Mouse (Mus musculus) MEL (cell line): ENCODE results near the gene Ly6f. TPM values are rescaled to one million over a fixed set of nuclear protein-coding genes. Genes with fewer than 3 reads are reported as not detected.

ENCODE experiments used
- DNase-seq: peaks from one replicate; pipeline ENCODE4 v3.0.0; 2011; ENCODE audit warnings: low read depth, low spot score
- H3K27ac ChIP-seq: 2 replicates; pipeline ENCODE4 v1.5.1; 2012; ENCODE audit warnings: low read depth, mild to moderate bottlenecking, control low read depth, low read length, moderate library complexity; ENCODE audit not compliant: control insufficient read depth
- H3K27me3 ChIP-seq, 2 experiments: fragments of 150-350 bp in 1 of 2; sonication (generic) in 1 of 2; 2 replicates each; pipeline ENCODE4 v1.6.1; 2012; ENCODE audit warnings: low read length in 2 of 2, mild to moderate bottlenecking in 2 of 2, improper control_type of control experiment in 1 of 2, moderate library complexity in 1 of 2; ENCODE audit not compliant: insufficient read depth in 2 of 2, control insufficient read depth in 1 of 2
- H3K36me3 ChIP-seq, 2 experiments: 2 replicates each; pipeline ENCODE4 v1.6.1; 2012 to 2014; ENCODE audit warnings: low read length in 2 of 2, improper control_type of control experiment in 1 of 2, inconsistent platforms in 1 of 2, mild to moderate bottlenecking in 1 of 2; ENCODE audit not compliant: insufficient read depth in 2 of 2, control insufficient read depth in 1 of 2
- H3K4me1 ChIP-seq, 2 experiments: fragments of 150-350 bp in 1 of 2; sonication (generic) in 1 of 2; 2 replicates each; pipeline ENCODE4 v1.6.1; 2012; ENCODE audit warnings: low read length in 2 of 2, improper control_type of control experiment in 1 of 2, mild to moderate bottlenecking in 1 of 2; ENCODE audit not compliant: insufficient read depth in 2 of 2, control insufficient read depth in 1 of 2
- H3K4me3 ChIP-seq, 2 experiments: fragments of 150-350 bp in 1 of 2; sonication (generic) in 1 of 2; 2 replicates each; pipeline ENCODE4 v1.5.1; 2012; ENCODE audit warnings: low read depth in 2 of 2, low read length in 2 of 2, mild to moderate bottlenecking in 2 of 2, moderate library complexity in 2 of 2, control low read depth in 1 of 2, improper control_type of control experiment in 1 of 2; ENCODE audit not compliant: control insufficient read depth in 1 of 2, insufficient read depth in 1 of 2
- H3K79me2 ChIP-seq: 2 replicates; pipeline ENCODE4 v1.6.1; 2012; ENCODE audit warnings: mild to moderate bottlenecking, low read length, moderate library complexity; ENCODE audit not compliant: control insufficient read depth, poor library complexity, insufficient read depth
- H3K9ac ChIP-seq: 2 replicates; pipeline ENCODE4 v1.6.1; 2012; ENCODE audit warnings: low read depth, mild to moderate bottlenecking, control low read depth, low read length, moderate library complexity; ENCODE audit not compliant: control insufficient read depth, poor library complexity, severe bottlenecking
- H3K9me3 ChIP-seq: fragments of 150-350 bp; sonication (generic); replicated peaks from 2 replicates; pipeline ENCODE4 v1.6.1; 2012; ENCODE audit warnings: mild to moderate bottlenecking, low read length, improper control_type of control experiment, moderate library complexity; ENCODE audit not compliant: insufficient read depth
- BHLHE40 ChIP-seq: IDR thresholded peaks from 2 replicates; pipeline ENCODE4 v1.6.1; 2012; ENCODE audit warnings: low read depth, mild to moderate bottlenecking, inconsistent platforms, low read length, improper control_type of control experiment, borderline replicate concordance
- CHD1 ChIP-seq: IDR thresholded peaks from 2 replicates; pipeline ENCODE4 v1.6.1; 2012; ENCODE audit warnings: low read depth, mild to moderate bottlenecking, inconsistent platforms, low read length, improper control_type of control experiment
- CHD2 ChIP-seq: IDR thresholded peaks from 2 replicates; pipeline ENCODE4 v1.6.1; 2011; ENCODE audit warnings: low read length, improper control_type of control experiment
- CTCF ChIP-seq, 3 experiments: IDR thresholded peaks in 2 of 3; conservative IDR thresholded peaks in 1 of 3; 2 replicates each; pipeline ENCODE4 v1.5.1; 2011 to 2012; ENCODE audit warnings: low read length in 3 of 3, low read depth in 2 of 3, mild to moderate bottlenecking in 2 of 3, improper control_type of control experiment in 1 of 3, inconsistent platforms in 1 of 3, mixed read lengths in 1 of 3, moderate library complexity in 1 of 3; ENCODE audit not compliant: control insufficient read depth in 1 of 3, insufficient read depth in 1 of 3, poor library complexity in 1 of 3, severe bottlenecking in 1 of 3
- E2F4 ChIP-seq: IDR thresholded peaks from 2 replicates; pipeline ENCODE4 v1.6.1; 2011; ENCODE audit warnings: low read depth, low read length, improper control_type of control experiment, borderline replicate concordance
- ELF1 ChIP-seq: IDR thresholded peaks from 2 replicates; pipeline ENCODE4 v1.6.1; 2014; ENCODE audit warnings: low read depth, mild to moderate bottlenecking, inconsistent platforms, low read length, improper control_type of control experiment, moderate library complexity
- EP300 ChIP-seq, 2 experiments: IDR thresholded peaks; 2 replicates each; pipeline ENCODE4 v1.6.1; 2011; ENCODE audit warnings: improper control_type of control experiment in 2 of 2, low read length in 2 of 2, low read depth in 1 of 2, mild to moderate bottlenecking in 1 of 2
- ETS1 ChIP-seq: IDR thresholded peaks from 2 replicates; pipeline ENCODE4 v1.6.1; 2012; ENCODE audit warnings: low read depth, mild to moderate bottlenecking, inconsistent platforms, low read length, improper control_type of control experiment, moderate library complexity
- GABPA ChIP-seq: IDR thresholded peaks from 2 replicates; pipeline ENCODE4 v1.6.1; 2012; ENCODE audit warnings: low read depth, mild to moderate bottlenecking, inconsistent platforms, low read length, improper control_type of control experiment, moderate library complexity
- GATA1 ChIP-seq: IDR thresholded peaks from 2 replicates; pipeline ENCODE4 v1.6.1; 2011; ENCODE audit warnings: low read depth, low read length, improper control_type of control experiment
- JUND ChIP-seq: IDR thresholded peaks from 2 replicates; pipeline ENCODE4 v1.6.1; 2011; ENCODE audit warnings: low read depth, mild to moderate bottlenecking, improper control_type of control experiment, low read length
- MAX ChIP-seq: IDR thresholded peaks from 2 replicates; pipeline ENCODE4 v1.6.1; 2011; ENCODE audit warnings: low read length, improper control_type of control experiment
- MAZ ChIP-seq: IDR thresholded peaks from 2 replicates; pipeline ENCODE4 v1.6.1; 2012; ENCODE audit warnings: low read depth, mild to moderate bottlenecking, inconsistent platforms, low read length, improper control_type of control experiment
- MEF2A ChIP-seq: IDR thresholded peaks from 2 replicates; pipeline ENCODE4 v1.6.1; 2014; ENCODE audit warnings: low read depth, mild to moderate bottlenecking, inconsistent platforms, low read length, improper control_type of control experiment; ENCODE audit not compliant: poor library complexity, insufficient replicate concordance, severe bottlenecking; ENCODE audit errors: extremely low read depth
- MXI1 ChIP-seq: IDR thresholded peaks from 2 replicates; pipeline ENCODE4 v1.6.1; 2011; ENCODE audit warnings: mild to moderate bottlenecking, low read depth, low read length, improper control_type of control experiment
- MYC ChIP-seq: IDR thresholded peaks from 2 replicates; pipeline ENCODE4 v1.6.1; 2011; ENCODE audit warnings: low read depth, mild to moderate bottlenecking, low read length, improper control_type of control experiment, moderate library complexity
- NRF1 ChIP-seq: IDR thresholded peaks from 2 replicates; pipeline ENCODE4 v1.6.1; 2014; ENCODE audit warnings: low read depth, mild to moderate bottlenecking, inconsistent platforms, low read length, improper control_type of control experiment, moderate library complexity; ENCODE audit not compliant: poor library complexity, insufficient read depth, severe bottlenecking
- POLR2AphosphoS2 ChIP-seq: IDR thresholded peaks from 2 replicates; pipeline ENCODE4 v1.6.1; 2011; ENCODE audit warnings: low read length, improper control_type of control experiment
- SIN3A ChIP-seq: IDR thresholded peaks from 2 replicates; pipeline ENCODE4 v1.6.1; 2012; ENCODE audit warnings: low read length, improper control_type of control experiment, inconsistent platforms
- SMC3 ChIP-seq: IDR thresholded peaks from 2 replicates; pipeline ENCODE4 v1.6.1; 2011; ENCODE audit warnings: low read depth, low read length, improper control_type of control experiment
- TAL1 ChIP-seq: IDR thresholded peaks from 2 replicates; pipeline ENCODE4 v1.6.1; 2012; ENCODE audit warnings: mild to moderate bottlenecking, inconsistent platforms, low read length, moderate library complexity, mixed read lengths
- TBP ChIP-seq: IDR thresholded peaks from 2 replicates; pipeline ENCODE4 v1.8.0; 2011; ENCODE audit warnings: low read depth, low read length, improper control_type of control experiment
- TCF12 ChIP-seq: IDR thresholded peaks from 2 replicates; pipeline ENCODE4 v1.6.1; 2014; ENCODE audit warnings: low read depth, mild to moderate bottlenecking, inconsistent platforms, low read length, improper control_type of control experiment, moderate library complexity
- USF1 ChIP-seq: IDR thresholded peaks from 2 replicates; pipeline ENCODE4 v1.6.1; 2014; ENCODE audit warnings: low read depth, mild to moderate bottlenecking, inconsistent platforms, low read length, improper control_type of control experiment, moderate library complexity
- USF2 ChIP-seq, 2 experiments: IDR thresholded peaks; 2 replicates each; pipeline ENCODE4 v1.6.1; 2011 to 2012; ENCODE audit warnings: improper control_type of control experiment in 2 of 2, low read length in 2 of 2, borderline replicate concordance in 1 of 2, inconsistent platforms in 1 of 2, low read depth in 1 of 2, mild to moderate bottlenecking in 1 of 2; ENCODE audit not compliant: insufficient read depth in 1 of 2
- ZNF384 ChIP-seq: IDR thresholded peaks from 2 replicates; pipeline ENCODE4 v1.6.1; 2012; ENCODE audit warnings: low read depth, mild to moderate bottlenecking, inconsistent platforms, low read length, improper control_type of control experiment
- polyA plus RNA-seq, 2 experiments: library from polyadenylated mRNA; stranded (reverse) in 1 of 2; unstranded in 1 of 2; fragments of >175 nt in 1 of 2; fragments of >200 nt in 1 of 2; gene quantifications; 2 replicates each; pipeline versions ENCODE4 v1.2.1 to v1.2.4; 2012; ENCODE audit warnings: low replicate concordance in 2 of 2, low read depth in 1 of 2; ENCODE audit not compliant: insufficient read length in 2 of 2, insufficient read depth in 1 of 2, missing spikeins in 1 of 2
- total RNA-seq: library from RNA; depleted of rRNA; stranded (reverse); fragments of 300-350 nt; gene quantifications from 2 replicates; pipeline ENCODE4 v1.2.3, GENCODE M21; 2012

Ly6f gene
- total and polyA plus RNA-seq, 3 experiments = not detected

DNA sequence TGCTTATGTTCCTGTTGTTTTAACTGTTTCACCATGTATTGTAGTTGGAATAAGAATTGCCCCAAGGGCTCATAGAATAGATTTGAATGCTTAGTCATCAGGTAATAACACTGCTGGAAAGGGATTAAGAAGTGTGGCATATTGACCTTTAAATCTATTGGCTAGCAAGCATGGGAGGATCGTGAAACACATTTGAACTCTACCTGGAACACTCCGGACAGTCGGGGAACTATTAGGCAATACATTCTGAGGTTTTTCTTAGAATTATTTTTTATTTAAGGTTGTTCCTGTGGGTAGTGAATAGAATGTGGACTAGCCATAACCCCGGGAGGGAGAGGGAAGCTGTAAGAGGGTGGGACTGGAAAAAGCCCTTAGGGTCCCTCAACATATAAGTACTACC lies 41.0 kb downstream of the Ly6f start:
- no peaks in the 10 kb centered on the region for H3K27me3 ChIP-seq
- H3K36me3 ChIP-seq = no peaks in the 10 kb centered on the region
- TF ChIP-seq CTCF (IDR thresholded peaks at IDR 0.05 in 2 of 3, conservative IDR thresholded peaks at IDR 0.05 in 1 of 3; ENCODE audit: control insufficient read depth in 1 of 3, insufficient read depth in 1 of 3, low read depth in 2 of 3, low read length in 3 of 3, poor library complexity in 1 of 3, severe bottlenecking in 1 of 3) (no peak), ETS1 (no peak), TBP (no peak), BHLHE40 (no peak), JUND (no peak), MEF2A (no peak), E2F4 (no peak), TCF12 (no peak), MAX (no peak), EP300 (IDR thresholded peaks at IDR 0.05; ENCODE audit: low read depth in 1 of 2, low read length in 2 of 2) (no peak), MAZ (no peak), USF2 (IDR thresholded peaks at IDR 0.05; ENCODE audit: borderline replicate concordance in 1 of 2, insufficient read depth in 1 of 2, low read depth in 1 of 2, low read length in 2 of 2) (no peak), SMC3 (no peak)
- no peaks in the 10 kb centered on the region for H3K4me1 ChIP-seq
- H3K9me3 ChIP-seq = no peaks in the 10 kb centered on the region
- H3K9ac ChIP-seq = no peak overlapping the region
- no peak overlapping the region for H3K27ac ChIP-seq
- no peak overlapping the region for H3K4me3 ChIP-seq
- H3K79me2 ChIP-seq = no peaks in the 10 kb centered on the region
- no peak for DNase-seq

DNA sequence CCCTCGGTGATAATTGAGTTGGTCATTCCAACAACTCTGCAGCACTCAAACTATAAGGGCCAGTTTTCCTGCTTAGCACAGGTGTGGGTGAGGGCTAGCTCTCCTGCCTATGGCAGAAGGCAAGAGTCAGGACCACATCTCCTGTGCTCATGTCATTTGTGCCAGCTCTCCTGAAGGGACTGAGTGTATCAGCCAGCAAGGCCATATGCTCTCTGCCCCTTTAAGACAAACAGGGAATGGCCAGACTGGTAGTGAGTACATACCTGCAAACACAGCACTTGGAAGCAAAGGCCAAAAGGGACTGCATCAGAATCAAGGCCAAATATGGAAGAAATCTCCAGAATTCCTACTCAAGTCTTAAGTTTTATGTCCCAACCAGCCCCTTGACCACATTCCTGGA lies 41.7 kb downstream of the Ly6f start:
- Histone ChIP-seq H3K9ac (no peak overlapping the region), H3K27me3 (no peaks in the 10 kb centered on the region), H3K36me3 (no peaks in the 10 kb centered on the region), H3K4me1 (no peaks in the 10 kb centered on the region), H3K9me3 (no peaks in the 10 kb centered on the region), H3K27ac (no peak overlapping the region), H3K79me2 (no peaks in the 10 kb centered on the region), H3K4me3 (no peak overlapping the region)
- DNase-seq = no peak
- TF ChIP-seq NRF1 = no peak
- no peak for TF ChIP-seq CHD1
- no peak for TF ChIP-seq BHLHE40
- no peak for TF ChIP-seq ZNF384
- no peak for TF ChIP-seq GABPA
- no peak for TF ChIP-seq TCF12
- TF ChIP-seq TAL1 = no peak
- TF ChIP-seq MAZ = no peak
- no peak for TF ChIP-seq USF1
- no peak for TF ChIP-seq GATA1
- TF ChIP-seq MXI1 = no peak
- no peak for TF ChIP-seq MYC
- TF ChIP-seq ELF1 = no peak
- TF ChIP-seq JUND = no peak
- TF ChIP-seq CHD2 = no peak
- no peak for TF ChIP-seq E2F4
- no peak for TF ChIP-seq POLR2AphosphoS2
- TF ChIP-seq MEF2A = no peak
- no peak for TF ChIP-seq SIN3A
